Mouse (Mus musculus) MN1 (cell line): ENCODE data around the gene Lrrc75b.

Experiments
- DNase-seq: peaks from one replicate; pipeline ENCODE4 v3.0.0-alpha.2; 2016; ENCODE audit warnings: low spot score

Gene Lrrc75b

GRCm38 (mm10) chr10:75501641-75502040 is 58.5 kb downstream of the Lrrc75b start:
- DNase-seq, result no peak

GRCm38 (mm10) chr10:75500345-75500744 is 59.8 kb downstream of the Lrrc75b start:
- DNase-seq, result no peak
